Mouse (Mus musculus) thymus, adult 2 months (tissue): Measurements from ENCODE around the gene Snap47.

Experiments used
- CTCF ChIP-seq: fragments of 200-500 bp; IDR thresholded peaks from 2 replicates; pipeline ENCODE4 v1.5.1; 2012; ENCODE audit warnings: mild to moderate bottlenecking, control low read depth, low read length, moderate library complexity, borderline replicate concordance; ENCODE audit not compliant: control insufficient read depth, poor library complexity, insufficient read depth; ENCODE audit errors: extremely low read depth
- POLR2A ChIP-seq: fragments of 200-500 bp; IDR thresholded peaks from 2 replicates; pipeline ENCODE4 v1.6.1; 2012; ENCODE audit warnings: mild to moderate bottlenecking, low read length, control low read depth, moderate library complexity; ENCODE audit not compliant: control insufficient read depth, poor library complexity, insufficient read depth; ENCODE audit errors: extremely low read depth

DNA sequence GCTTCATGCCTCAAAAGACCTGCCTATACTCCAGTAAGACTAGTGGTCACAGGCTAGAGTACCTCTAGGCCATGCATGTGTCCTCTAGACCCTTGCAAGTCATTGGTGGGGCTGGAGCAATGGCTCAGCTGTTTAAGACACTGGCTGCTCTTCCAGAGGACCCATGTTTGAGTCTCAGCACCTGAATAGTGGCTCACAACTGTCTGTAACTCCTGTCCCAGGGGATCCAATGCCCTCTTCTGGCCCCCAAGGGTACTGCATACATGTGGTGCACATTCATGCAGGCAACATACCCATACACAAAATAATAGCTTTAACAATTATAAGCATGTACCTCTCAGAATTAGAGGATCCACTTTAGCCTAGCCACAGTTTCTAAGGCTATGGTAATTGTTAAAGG is 7.9 kb downstream of the Snap47 start:
- TF ChIP-seq CTCF (no peak), POLR2A (no peak)
